Mouse (Mus musculus) kidney, postnatal 36 days (tissue): ENCODE results near the gene Siae.

Experiments used
- DNase-seq, 2 experiments: peaks; one replicate each; pipeline ENCODE4 v3.0.0; 2021 to 2022; ENCODE audit warnings: mixed read lengths in 2 of 2

Gene Siae

DNA sequence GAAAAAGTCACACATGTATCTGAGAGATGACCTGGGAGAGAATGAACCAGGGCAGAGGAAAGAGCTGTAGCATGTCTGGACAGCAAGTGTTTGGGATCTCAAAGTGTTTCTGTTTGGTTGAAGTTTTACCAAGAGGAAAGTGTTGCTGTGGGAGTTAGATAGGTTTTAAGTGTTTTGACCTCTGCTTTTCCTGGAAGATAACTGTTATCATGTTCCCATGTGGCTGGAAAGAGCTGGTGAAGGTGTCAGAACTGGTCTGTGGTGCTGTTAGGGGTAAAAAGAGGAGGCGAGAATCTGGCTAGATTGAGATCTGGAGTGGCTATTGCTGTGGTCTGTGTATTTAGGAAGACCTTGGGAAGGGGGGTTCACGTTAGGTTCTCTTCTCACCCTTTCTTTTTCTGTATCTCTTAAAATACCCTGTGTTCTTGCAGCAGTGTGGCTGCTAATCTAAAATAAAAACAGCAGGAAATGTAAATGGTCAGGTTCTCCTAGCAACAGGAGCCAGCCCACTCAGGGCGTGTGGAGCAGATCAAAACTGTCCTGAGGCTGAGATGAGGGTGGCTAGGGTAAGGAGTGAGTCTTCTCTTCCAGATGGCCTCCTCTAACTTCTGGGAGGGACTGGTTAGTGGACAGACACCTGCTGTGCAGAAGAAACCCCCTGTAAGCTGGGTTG lies 16.8 kb downstream of the Siae start:
- DNase-seq = no peak

DNA sequence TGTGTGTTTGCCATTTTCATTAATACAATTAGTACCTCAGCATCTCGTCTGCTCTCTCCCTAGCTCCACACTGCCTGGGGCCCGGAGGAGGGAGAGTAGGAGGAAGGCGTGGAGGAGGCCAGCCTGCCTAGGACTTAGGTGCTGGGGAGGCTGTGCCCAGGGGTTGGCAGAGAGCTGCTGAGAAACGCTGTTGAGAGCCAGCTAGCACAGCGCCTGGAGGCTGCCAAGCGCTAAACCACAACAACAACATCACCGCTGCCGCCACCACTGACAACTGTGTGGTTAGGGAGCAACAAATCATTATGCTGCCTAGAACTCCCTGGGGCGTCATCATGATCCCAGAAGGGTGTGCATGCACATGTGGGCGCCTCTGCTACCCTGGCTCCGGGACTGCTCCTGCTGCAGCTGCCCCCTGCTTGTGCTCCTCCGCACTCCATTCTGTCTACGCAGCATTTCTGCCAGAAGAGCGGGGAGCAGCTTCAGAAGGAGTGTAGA lies 21.0 kb downstream of the Siae start:
- DNase-seq = peak; percentile 16 to 30

DNA sequence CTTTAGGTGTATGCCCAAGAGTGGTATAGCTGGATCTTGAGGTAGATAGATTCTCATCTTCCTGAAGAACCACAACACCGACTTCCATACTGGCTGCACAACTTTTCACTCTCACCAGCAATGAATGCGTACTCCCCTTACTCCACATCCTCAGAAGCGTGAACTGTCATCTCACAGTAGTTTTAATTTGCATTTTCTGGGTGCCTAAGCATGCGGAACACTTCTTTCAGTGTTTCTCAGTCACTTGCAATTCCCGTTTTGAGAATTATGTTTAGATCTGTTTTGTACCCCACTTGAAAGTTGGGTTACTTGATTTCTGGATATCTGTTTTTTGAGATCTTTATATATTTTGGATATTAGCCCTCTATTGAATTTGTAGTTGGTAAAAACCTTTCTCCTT lies 28.1 kb downstream of the Siae start:
- no peak for DNase-seq

DNA sequence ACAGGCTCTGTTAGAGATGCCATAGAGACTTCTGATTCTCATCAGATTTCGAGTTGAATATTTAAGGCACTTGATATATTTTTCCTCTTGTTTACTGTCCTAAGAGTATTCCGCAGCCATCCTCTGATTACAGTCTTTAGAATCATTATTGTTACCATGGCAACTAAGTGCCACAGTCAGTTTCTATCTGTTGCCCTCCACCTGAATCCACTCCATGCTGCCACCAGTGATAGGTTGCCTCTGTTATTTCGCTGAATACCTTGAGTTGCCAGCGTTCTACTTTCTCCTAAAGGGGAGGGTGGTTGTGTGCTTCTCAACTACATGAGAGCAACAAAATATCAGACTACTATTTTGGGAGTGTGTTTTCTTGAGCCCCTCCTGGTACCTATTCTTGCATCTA lies 31.2 kb downstream of the Siae start:
- DNase-seq = no peak

DNA sequence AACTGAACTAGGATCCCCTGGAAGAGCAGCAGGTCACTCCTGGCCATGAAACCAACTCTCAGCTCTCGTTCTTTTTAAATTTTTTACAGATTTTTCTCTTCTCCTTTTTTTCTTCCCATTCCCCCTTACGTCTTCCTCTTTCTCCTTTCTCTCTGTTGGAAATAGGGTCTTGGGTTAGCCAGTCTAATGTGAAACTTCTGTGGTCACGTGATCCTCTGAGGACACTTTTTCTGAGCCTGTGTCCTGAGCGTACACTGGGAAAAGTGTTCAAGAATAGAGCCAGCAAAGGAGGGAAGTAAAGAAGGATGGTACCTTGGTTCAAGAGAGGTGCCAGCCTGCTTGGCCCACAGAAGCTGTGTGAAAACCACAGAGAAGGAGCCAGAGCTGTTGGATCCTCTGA lies 34.9 kb downstream of the Siae start:
- no peak for DNase-seq

DNA sequence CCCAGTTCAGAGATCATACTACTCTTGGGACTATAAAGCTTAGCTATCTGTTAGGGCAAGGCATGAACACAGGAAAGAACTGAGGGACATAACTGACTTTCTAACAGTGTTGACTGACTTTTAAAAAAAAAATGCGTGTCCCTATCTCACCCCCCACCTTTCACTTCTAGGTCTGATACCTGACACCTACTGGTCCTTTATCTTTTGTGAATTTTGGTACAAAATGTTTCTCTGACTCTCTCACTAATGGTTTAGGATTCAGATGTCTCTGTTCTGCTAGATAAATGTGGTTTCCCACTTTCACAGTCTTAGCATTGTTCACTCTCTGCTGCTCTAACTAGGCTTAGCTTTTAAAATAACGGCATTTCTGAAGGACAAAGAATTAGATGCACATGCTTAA lies 36.5 kb downstream of the Siae start:
- DNase-seq = no peak

DNA sequence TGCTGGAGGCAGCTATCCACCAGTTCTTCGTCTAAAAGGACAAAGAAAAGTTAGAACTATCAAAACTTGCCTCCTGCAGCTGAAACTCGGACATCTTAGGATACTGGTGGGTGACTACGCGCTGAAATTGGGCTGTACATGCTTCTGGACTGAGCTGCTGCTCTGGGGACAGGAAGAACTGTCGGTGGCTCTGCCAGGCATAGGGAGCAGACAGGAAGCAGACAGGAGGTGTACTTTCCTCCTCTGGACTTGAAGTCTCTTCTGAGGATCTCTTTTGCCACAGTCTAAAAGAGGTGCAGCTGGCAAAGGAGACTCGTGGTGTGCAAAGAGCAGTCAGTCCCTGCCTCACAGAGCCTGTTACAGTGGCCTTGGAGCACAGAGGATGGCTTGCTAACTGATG lies 37.1 kb downstream of the Siae start:
- DNase-seq = no peak

DNA sequence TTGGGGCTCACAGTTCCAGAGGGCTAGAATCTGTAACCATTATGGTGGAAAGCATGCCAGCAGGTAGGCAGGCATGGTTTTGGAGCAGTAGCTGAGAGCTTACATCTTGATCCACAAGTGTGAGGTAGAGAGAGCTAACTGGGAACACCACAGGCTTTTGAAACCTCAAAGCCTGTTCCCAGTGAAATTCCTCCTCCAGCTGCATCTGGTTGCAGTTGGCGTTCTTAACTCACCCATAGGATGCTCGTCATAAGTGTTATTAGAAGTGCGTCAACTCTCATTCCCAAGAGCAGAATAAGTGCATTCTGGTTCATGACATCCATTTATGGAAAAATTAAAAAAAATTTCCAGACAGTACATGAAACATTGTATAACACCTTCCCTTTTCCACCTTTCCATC lies 38.2 kb downstream of the Siae start:
- DNase-seq = no peak

DNA sequence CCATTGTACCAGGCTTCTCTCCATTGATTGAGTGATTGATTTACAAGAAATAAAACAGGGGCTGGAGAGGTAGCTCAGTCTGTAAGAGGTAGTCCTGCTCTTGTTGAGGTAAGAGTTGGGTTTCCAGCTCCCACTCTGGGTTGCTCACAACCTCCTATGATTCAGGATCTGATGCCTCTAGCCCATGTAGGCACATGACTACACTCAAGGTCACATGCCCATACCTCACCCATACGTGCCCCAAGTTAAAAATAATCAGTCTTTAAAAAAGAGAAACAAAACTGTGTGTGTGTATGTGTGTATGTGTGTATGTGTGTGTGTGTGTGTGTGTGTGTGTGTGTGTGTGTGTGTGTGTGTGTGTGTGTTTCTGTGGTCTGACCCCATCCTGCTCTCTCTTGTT lies 40.1 kb downstream of the Siae start:
- DNase-seq = no peak

DNA sequence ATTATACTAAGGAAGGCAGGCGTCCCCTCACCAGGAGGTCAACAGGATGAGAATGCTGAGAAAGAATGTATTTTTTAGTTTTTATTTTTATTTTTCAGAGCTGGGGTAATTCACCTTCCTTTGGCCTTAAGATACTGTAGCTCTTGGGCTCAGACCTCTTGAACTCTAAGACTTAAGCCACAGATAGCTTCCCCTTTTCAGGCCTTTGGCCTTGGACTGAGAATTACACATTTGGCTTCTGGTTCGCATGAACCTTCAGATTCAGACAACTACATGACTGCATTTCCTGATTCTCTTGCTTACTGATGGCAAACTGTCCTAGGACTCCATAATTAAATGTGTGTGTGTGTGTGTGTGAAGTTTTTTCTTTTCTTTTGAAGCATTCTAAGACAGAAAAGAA lies 43.1 kb downstream of the Siae start:
- DNase-seq = no peak

DNA sequence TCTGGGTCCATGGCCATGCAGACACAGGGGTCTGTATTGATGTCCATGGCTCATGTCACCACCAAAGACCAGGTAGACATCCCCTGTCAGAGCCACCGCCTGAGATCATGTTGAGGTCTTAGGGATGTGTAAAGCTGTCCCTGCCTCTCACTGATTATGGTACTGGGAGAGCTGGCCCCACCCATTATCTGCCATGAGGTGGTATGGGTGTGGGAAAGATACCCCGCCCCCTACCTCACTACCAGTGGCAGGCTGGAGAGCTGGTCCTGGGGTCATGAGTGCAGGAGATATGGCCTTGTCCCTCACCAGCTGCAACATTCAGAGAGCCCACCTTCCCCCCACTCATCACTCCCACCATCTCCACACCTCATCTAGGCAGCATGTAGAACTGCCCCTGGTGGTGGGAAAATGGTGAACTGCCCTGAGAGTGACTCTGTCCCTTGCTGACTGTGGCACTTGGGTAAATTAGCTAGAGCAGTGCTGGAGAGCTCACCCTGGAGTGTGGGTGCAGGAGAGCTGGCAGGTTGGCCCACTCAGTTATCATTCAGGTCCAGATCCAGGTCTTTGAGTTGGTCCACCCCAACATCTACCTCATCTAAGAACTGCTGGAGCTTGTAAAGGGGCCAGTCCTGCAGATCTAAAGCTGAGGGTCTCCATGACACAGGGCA lies 45.2 kb downstream of the Siae start:
- no peak for DNase-seq

DNA sequence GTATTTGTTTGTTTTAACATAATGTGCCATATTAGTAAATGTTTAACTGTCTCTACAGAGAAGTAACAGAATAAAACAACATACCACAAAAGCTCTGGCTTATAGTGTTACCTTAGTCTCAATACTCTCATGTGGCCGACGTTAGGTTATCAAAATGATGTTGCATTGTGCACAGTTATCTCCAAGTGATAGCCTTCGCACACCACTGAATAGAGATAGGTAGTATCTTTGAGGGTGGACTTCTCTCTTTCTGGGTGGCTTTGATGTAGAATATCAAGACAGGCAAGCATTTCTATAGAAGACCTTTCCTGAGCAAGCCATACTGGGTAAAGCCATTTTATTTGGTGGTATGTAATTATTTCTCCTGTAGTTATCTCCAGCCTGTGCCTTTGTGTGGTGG lies 49.6 kb downstream of the Siae start:
- no peak for DNase-seq

DNA sequence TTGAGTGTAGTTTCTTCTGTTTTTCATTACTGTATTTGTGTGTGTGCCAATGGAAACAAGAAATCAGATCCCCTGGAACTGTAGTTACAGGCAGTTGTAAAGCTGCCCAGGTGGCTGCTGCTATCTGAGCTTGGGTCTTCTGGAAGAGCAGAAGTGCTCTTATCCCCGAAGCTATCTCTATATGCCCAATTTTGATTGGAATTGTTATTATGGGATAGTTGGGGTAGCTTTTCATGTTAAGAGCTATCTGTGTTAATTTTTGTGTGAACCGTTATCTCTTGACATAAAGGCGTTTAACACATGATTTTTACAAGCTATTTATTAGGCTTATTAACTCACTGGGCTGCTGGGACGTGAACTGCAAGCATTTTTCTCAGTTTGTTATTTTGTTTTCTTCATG lies 54.1 kb downstream of the Siae start:
- DNase-seq = no peak

DNA sequence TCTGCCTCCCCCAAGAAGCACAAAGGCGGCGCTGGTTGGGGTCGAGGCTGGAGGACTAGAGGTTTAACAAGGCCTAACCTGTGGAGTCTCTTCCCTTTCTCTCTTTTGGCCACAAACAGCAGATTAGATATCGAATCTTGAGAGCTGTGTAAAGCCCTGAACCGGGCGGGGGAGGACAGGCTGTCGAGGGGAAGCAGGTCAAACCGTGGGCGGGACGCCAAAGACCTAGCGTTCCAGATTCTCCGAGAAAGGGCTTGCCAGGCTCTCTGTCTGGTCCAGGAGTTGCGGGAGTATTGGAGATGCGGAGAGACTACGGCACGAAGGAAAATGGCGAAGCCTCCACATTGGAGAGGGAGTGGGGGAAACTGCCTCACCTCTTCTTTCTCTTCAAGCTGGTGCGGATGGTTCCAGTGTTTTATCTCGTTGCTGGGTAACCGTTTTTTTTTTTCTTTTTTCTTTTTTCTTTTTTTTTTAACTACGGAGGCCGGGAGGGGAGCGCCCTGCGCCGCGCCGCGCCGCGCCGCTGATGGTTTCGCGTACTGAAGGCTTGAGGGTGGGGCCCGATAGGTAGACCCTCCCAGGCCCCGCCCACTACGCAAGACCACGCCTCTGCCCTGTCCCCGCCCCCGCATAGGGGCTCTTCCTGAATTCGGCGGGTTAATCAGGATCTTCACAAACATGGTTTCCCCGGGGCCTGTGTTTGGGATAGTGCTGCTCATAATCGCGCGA lies 57.8 kb downstream of the Siae start, which contains the start of gene Spa17:
Gene Spa17, minus strand, starts transcription at position 541 of the 729 bp plus-strand sequence.
- DNase-seq = peak; percentile 92 to 95

DNA sequence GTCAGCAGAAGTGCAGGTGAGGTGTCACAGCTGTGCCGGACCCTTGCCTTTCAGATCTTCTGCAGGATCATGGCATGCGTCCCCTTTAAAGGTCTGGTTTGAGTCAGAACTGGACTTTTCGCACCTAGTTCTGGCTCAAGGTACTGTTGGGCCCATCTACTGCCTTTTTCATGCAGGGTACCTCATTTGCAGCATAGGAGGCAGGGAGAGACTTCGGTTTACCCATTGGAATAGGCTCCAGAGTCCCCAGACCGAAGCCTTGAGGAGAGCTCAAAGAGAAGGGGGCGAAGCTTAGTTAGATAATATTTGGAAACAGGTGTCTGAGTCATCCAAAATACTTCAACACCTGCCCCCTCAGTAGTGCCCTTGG lies 58.4 kb downstream of the Siae start:
- no peak for DNase-seq

DNA sequence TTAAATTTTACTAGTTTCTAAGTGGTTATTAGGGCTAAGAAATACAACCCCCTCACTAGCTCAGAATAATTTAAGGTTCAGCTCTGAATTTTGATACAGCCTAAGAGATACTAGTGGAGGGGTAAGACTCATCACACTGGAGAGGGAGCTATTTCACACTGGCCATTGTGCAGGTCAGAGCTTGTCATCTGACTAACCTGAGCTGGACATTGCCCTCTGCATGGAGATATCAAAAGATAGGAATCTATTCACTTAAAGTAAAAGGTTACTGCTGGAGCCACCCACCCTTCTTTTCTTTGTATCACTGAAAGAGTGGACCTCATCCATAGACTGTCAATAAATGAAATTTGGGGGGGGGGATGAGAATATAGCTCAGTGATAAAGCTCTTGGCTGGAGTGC lies 58.8 kb downstream of the Siae start:
- no peak for DNase-seq

DNA sequence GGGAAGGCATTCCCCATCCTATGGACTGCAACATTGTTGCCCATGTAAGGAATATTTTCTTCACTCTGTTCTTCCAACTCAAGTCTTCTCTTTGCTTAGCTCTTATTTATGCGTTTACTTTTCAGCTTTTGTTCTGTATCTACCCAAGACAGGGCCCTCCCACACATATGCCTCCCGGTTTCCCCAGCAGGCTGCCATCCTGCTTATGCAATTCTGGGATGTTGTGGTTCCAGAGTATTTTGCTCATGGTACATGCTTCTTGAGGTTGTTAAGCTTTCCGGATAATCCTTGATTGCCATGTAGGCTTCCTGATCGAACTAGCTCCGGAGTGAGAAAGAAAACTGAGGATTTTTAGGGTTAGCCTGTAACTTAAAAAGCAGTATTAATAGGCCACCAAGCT lies 59.7 kb downstream of the Siae start:
- DNase-seq = no peak

DNA sequence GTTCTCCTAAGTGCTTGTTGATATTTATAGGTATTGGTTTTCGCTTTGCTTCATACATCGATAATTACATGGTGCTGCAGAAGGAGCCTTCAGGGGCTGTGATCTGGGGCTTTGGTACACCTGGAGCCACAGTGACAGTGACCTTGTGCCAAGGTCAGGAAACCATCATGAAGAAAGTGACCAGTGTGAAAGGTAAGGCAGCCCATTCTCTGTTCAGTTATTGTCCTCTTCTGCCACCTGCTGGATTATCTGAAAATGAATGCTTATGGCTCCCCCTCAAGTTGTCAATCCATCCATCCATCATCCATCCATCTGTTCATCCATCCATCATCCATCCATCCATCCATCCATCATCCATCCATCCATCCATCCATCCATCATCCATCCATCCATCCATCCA lies 61.3 kb downstream of the Siae start:
- peak; percentile 52 to 53 for DNase-seq

DNA sequence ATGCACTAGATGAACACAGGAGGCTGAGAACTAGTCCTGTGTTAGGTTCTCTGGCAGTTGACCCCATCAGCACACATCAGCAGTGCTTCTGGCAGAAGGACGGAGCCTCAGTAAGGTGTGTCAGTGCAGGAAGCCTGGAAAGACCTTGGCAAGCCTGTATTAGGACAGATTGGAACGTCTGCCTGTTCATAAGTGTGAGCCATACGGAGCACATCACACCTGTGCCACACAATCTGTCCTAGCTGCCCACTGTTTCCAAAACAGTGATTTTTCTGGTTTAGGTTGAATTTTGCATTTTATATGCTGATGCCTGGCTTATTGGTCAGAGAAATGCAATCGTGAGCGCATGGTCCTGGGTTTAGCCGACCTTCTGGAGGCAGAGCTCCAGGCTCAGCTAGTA lies 65.8 kb downstream of the Siae start:
- no peak for DNase-seq

DNA sequence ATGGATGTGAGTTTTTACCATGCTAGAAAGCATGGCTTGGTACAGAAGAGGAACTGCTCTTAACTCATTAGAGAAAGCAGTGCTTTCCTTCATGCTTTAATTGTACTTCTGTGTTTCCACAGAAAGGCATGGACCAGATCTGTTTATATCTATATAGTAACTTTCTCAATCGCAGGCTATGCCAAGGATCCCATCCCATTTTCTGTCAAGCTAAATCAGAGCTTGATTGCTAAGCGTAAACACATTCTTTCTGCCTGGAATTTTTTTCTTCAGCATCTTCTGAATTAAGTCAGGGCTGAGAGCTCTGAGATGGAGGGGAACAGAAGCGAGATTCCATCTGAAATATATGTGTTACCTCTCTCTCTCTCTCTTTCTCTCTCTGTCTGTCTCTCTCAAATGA lies 68.5 kb downstream of the Siae start:
- DNase-seq = no peak

DNA sequence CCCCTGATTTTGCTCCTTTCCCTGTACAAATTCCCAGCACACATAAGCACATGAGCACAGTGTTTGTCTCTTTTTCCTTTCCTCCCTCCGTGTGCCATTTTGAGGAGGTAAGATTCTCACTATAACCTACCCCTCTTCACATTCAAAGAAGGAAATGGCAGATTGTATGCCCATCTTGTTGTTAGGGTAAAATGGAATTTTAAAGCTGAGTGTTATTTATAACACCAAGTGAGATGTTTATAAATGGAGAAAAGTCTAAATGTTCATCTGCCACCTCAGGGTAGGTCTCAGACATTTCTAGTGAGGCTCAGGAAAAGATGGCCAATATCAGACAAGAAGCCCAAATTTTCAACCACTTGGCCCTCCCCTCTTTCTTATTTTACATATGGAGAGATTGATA lies 69.0 kb downstream of the Siae start:
- DNase-seq = no peak

DNA sequence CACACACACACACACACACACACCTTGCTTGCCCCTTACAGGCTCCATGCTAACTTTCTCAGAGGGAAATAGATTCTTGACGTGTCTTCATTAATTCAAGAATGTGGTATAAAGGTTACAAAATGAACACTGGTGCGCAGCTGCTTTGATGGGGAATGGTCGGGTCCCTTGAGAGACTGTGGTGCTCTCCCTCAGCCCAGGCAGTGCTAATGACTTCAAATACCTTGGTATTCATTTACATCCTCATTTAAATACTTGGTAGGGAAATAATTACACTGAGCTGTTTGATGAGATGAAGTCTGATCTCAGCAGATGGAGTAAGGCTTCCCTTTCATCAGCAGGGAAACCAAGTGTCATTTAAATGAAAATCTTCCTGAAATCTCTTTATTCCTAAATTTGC lies 69.6 kb downstream of the Siae start:
- DNase-seq = no peak

DNA sequence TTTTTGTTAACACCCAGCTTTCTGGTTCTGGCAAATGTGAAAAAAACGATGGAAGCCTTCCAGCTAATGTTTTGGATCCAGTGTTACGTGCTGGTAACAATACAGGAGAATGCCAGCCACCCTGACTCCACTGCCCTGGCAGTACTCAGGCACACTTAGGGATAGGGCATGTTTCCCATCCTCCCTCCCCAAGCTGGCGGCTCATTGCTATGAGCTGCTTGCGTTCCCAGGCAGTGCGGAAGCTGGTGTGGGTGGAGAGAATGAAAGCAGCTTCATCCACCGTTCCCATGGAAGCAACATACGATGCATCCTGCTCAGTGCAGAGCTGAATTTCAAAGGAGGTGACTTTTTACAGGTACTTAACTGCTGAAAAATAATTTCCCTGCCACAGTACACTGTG lies 70.1 kb downstream of the Siae start:
- peak in 1 of 2 experiments; percentile 25 for DNase-seq

DNA sequence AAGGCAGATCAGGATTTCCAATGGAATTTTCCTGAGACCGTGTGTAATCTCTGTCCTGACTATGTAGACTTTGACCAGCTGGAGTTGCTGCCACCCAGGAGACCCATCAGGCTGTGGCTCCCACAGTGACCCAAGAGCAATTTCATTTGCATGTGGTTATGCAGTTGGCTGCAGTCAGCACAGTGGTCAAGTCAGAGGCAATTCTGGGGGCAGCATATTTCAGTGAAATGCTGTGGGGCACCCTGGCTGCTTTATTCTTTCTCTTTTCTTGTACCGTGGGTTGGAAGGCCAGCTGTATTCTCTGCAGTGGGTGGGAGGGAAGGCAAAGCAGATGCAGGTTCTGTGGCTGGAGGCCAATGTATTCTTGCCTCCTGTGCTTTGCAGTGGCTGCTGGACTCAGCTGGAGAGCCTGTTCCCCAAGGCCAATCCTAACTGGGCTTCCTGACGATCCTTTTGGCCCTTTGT lies 70.6 kb downstream of the Siae start:
- peak; percentile 44 to 60 for DNase-seq
